ENCODE assay signal across 8 mouse cellular contexts in genomic region chr9:44093612-44094503, GRCm38 (mm10). TPM values are rescaled to one million over a fixed set of nuclear protein-coding genes. Genes with fewer than 3 reads are reported as not detected.
DNase-seq lines count a peak whose midpoint lies in the region; ATAC-seq and TF ChIP-seq lines count a peak whose summit lies in the region.

No protein-coding gene starts in this region.

- H3K36me3 ChIP-seq in ES-E14 (ENCODE audit: control insufficient read depth, insufficient read depth, low read length, poor library complexity, severe bottlenecking), result peaks cover 4% of the 10 kb centered on the region; the same call in 1 of the 2 replicates
- H3K36me3 ChIP-seq in hindbrain, embryonic 15.5 days, result no peaks in the 10 kb centered on the region
- peaks cover 28% of the 10 kb centered on the region for H3K36me3 ChIP-seq in megakaryocyte, embryonic 14.5 days (replicated peaks; ENCODE audit: low read length)

- H3K4me1 ChIP-seq in ES-E14 (ENCODE audit: control insufficient read depth in 2 of 2, insufficient read depth in 2 of 2, low read length in 2 of 2, poor library complexity in 1 of 2), result peaks cover 0 to 14% of the 10 kb centered on the region in 2 experiments; a peak in 3 of 4 replicates
- H3K4me1 ChIP-seq in hindbrain, embryonic 15.5 days (replicated peaks), result peaks cover 13% of the 10 kb centered on the region
- H3K4me1 ChIP-seq in megakaryocyte, embryonic 14.5 days, result peaks cover 42% of the 10 kb centered on the region

- in situ Hi-C loops in ES-E14 (cut with MboI; ENCODE audit: low sequenced_read_pairs in 2 of 2, unreplicated experiment in 2 of 2), result no loop called here

- WGBS in hindbrain, embryonic 15.5 days, result 31% methylated on average over 24 of the region's 24 CpGs

- no peak for DNase-seq in ES-E14 (ENCODE audit: low read depth, low spot score)
- DNase-seq in cerebellum, adult 9-10 months, result peak; percentile 89
- peak; percentile 65 to 73 for DNase-seq in frontal cortex, postnatal 14 days (ENCODE audit: low spot score in 2 of 2)
- DNase-seq in left cerebral cortex, adult 2 months (ENCODE audit: extremely low spot score in 1 of 2, low spot score in 2 of 2), result peak; percentile 79 to 94
- peak; percentile 81 to 84 for DNase-seq in right cerebral cortex, postnatal 10 days (ENCODE audit: low spot score in 2 of 2)
- peak; percentile 62 for DNase-seq in yolk sac, embryonic 10.5 days (ENCODE audit: low spot score)

- no peak for ATAC-seq in hindbrain, embryonic 15.5 days (ENCODE audit: low FRiP score, low read depth)

- intact Hi-C loops in left cerebral cortex, adult 2 months (cut with DNase I), result loop anchor here (2.0 kb wide), 1 partner anchor 17 kb away; no protein-coding TSS in a partner anchor

- H3K4me2 ChIP-seq in hindbrain, embryonic 15.5 days, result peak overlapping the region; percentile 58

- peak; percentile 93 for TF ChIP-seq CTCF in left cerebral cortex, adult 2 months (IDR thresholded peaks at IDR 0.05)

- H3K27me3 ChIP-seq in hindbrain, embryonic 15.5 days, result no peaks in the 10 kb centered on the region
- no peaks in the 10 kb centered on the region for H3K27me3 ChIP-seq in megakaryocyte, embryonic 14.5 days (replicated peaks)

- H3K27ac ChIP-seq in ES-E14 (ENCODE audit: insufficient read depth, low read depth, low read length, poor library complexity, severe bottlenecking), result no peak overlapping the region
- H3K27ac ChIP-seq in hindbrain, embryonic 15.5 days (replicated peaks), result no peak overlapping the region
- peak overlapping the region; percentile 69 for H3K27ac ChIP-seq in left cerebral cortex, adult 2 months

- no peak overlapping the region for H3K4me3 ChIP-seq in ES-E14 (ENCODE audit: insufficient read depth in 1 of 2, low read depth in 1 of 2, low read length in 2 of 2, poor library complexity in 1 of 2, severe bottlenecking in 1 of 2)
- peak overlapping the region; percentile 29 for H3K4me3 ChIP-seq in hindbrain, embryonic 15.5 days
- no peak overlapping the region for H3K4me3 ChIP-seq in left cerebral cortex, adult 2 months
- peak overlapping the region; percentile 46 for H3K4me3 ChIP-seq in megakaryocyte, embryonic 14.5 days (replicated peaks)

- H3K9me3 ChIP-seq in ES-E14 (ENCODE audit: control insufficient read depth, insufficient read depth, low read depth, low read length), result no peaks in the 10 kb centered on the region
- H3K9me3 ChIP-seq in hindbrain, embryonic 15.5 days, result no peaks in the 10 kb centered on the region
- H3K9me3 ChIP-seq in megakaryocyte, embryonic 14.5 days, result no peaks in the 10 kb centered on the region

- H3K9ac ChIP-seq in ES-E14 (ENCODE audit: insufficient read depth, low read depth, low read length, poor library complexity, severe bottlenecking), result no peak overlapping the region
- H3K9ac ChIP-seq in hindbrain, embryonic 15.5 days, result 0 out of 2 replicates have a peak overlapping the region, but pooled peaks have one; percentile 14

TF ChIP-seq in ES-E14, 5 proteins besides CTCF, POLR2A, EP300 and RAD21:
- no peak for TF ChIP-seq HCFC1 (IDR thresholded peaks at IDR 0.05; ENCODE audit: borderline replicate concordance, insufficient read depth, low read length)
- TF ChIP-seq CHD2 (IDR thresholded peaks at IDR 0.05; ENCODE audit: low read depth, low read length), result no peak
- TF ChIP-seq ZC3H11A (IDR thresholded peaks at IDR 0.05; ENCODE audit: borderline replicate concordance, low read depth, low read length), result peak; percentile 34; the same call in 1 of the 2 replicates
- TF ChIP-seq ZNF384 (IDR thresholded peaks at IDR 0.05; ENCODE audit: low read depth, low read length), result peak; percentile 61; the same call in 1 of the 2 replicates

RNA-seq across cellular contexts. Expression of gene Mfrp, which starts 7.7 kb away (rescaled TPM):
- total RNA-seq in ES-E14 (2012; rRNA removed), result 0.09 and 0.11 TPM in 2 replicates
- polyA plus RNA-seq in hindbrain, embryonic 15.5 days (2015; fragmentation: Nextera tagmentation; extraction: Ambion mirVana), result 0.13 and 0.35 TPM in 2 replicates
- total RNA-seq in left cerebral cortex, adult 2 months (2021), result 1 to 10 TPM in 1 of 2 experiments, under 1 TPM in 1; 0.82 to 1.6 TPM
- not detected in 2 replicates for polyA plus RNA-seq in megakaryocyte, embryonic 14.5 days (2012; ENCODE audit: insufficient read depth, low replicate concordance)

RNA-seq across cellular contexts. Expression of gene C1qtnf5, which starts 13.2 kb away (rescaled TPM):
- total RNA-seq in ES-E14 (2012; rRNA removed), result 0.79 and 1.6 TPM in 2 replicates
- polyA plus RNA-seq in hindbrain, embryonic 15.5 days (2015; fragmentation: Nextera tagmentation; extraction: Ambion mirVana), result 6.6 and 8.7 TPM in 2 replicates
- 10 to 100 TPM; 14.2 to 15.3 TPM for total RNA-seq in left cerebral cortex, adult 2 months (2021)
- not detected in 2 replicates for polyA plus RNA-seq in megakaryocyte, embryonic 14.5 days (2012; ENCODE audit: insufficient read depth, low replicate concordance)

RNA-seq across cellular contexts. Expression of gene Gm49380, which starts 19.4 kb away (rescaled TPM):
- total RNA-seq in ES-E14 (2012; rRNA removed), result 0.18 and 0.26 TPM in 2 replicates
- polyA plus RNA-seq in hindbrain, embryonic 15.5 days (2015; fragmentation: Nextera tagmentation; extraction: Ambion mirVana), result 0.13 TPM in 1 of 2 replicates, not detected in the other
- total RNA-seq in left cerebral cortex, adult 2 months (2021), result under 1 TPM in 1 of 2 experiments, not detected in 1; 0.56 TPM
- not detected in 2 replicates for polyA plus RNA-seq in megakaryocyte, embryonic 14.5 days (2012; ENCODE audit: insufficient read depth, low replicate concordance)

RNA-seq across cellular contexts. Expression of gene Rnf26, which starts 19.5 kb away (rescaled TPM):
- 19.9 and 23.1 TPM in 2 replicates for total RNA-seq in ES-E14 (2012; rRNA removed)
- 33.9 and 37.4 TPM in 2 replicates for polyA plus RNA-seq in hindbrain, embryonic 15.5 days (2015; fragmentation: Nextera tagmentation; extraction: Ambion mirVana)
- total RNA-seq in left cerebral cortex, adult 2 months (2021), result 10 to 100 TPM; 32.7 to 33.1 TPM
- 4.3 and 22.2 TPM in 2 replicates for polyA plus RNA-seq in megakaryocyte, embryonic 14.5 days (2012; ENCODE audit: insufficient read depth, low replicate concordance)

RNA-seq across cellular contexts. Expression of gene Usp2, which starts 27.0 kb away (rescaled TPM):
- 3.9 and 4.0 TPM in 2 replicates for total RNA-seq in ES-E14 (2012; rRNA removed)
- polyA plus RNA-seq in hindbrain, embryonic 15.5 days (2015; fragmentation: Nextera tagmentation; extraction: Ambion mirVana), result 12.2 and 15.2 TPM in 2 replicates
- 100 to 1,000 TPM in 1 of 2 experiments, 10 to 100 TPM in 1; 99.3 to 120 TPM for total RNA-seq in left cerebral cortex, adult 2 months (2021)
- 1.6 and 3.3 TPM in 2 replicates for polyA plus RNA-seq in megakaryocyte, embryonic 14.5 days (2012; ENCODE audit: insufficient read depth, low replicate concordance)

Comparison
In these comparisons a context has a peak if more than half of its experiments do, and no peak if none do; other contexts are left out.
1. H3K4me3 ChIP-seq: peak in hindbrain, embryonic 15.5 days (single experiment) and megakaryocyte, embryonic 14.5 days (single experiment); none in ES-E14 (0 of 2) and left cerebral cortex, adult 2 months (single experiment).